Mouse (Mus musculus) liver, embryonic 14.5 days (tissue): ENCODE results near the gene Tmem37.

Experiments
- CTCF ChIP-seq: IDR thresholded peaks from 2 replicates; pipeline ENCODE4 v1.5.1; 2016; ENCODE audit warnings: antibody characterized with exemption, low read depth, control low read depth
- EP300 ChIP-seq: IDR thresholded peaks from 2 replicates; pipeline ENCODE4 v1.6.1; 2016; ENCODE audit warnings: antibody characterized with exemption, low read depth

- TF ChIP-seq CTCF (no peak), EP300 (no peak)
These were observed 12.8 kb upstream of the Tmem37 start for GRCm38 (mm10) chr1:120086644-120087043.
